8 mouse cellular contexts compared by ENCODE assay signal in genomic region chr19:3323201-3323621, GRCm38 (mm10). TPM values are rescaled to one million over a fixed set of nuclear protein-coding genes. Genes with fewer than 3 reads are reported as not detected.
A peak's percentile ranks its signal among the peaks of the same experiment; 100 is the strongest.
DNase-seq lines count a peak whose midpoint lies in the region; ATAC-seq and TF ChIP-seq lines count a peak whose summit lies in the region.

No protein-coding gene starts in this region.

- WGBS in heart, embryonic 11.5 days (ENCODE audit: insufficient replicate concordance) = under 1% methylated on average over 47 of the region's 47 CpGs
- under 1% methylated on average over 47 of the region's 47 CpGs for WGBS in kidney, embryonic 15.5 days
- under 1% methylated on average over 47 of the region's 47 CpGs for WGBS in liver, embryonic 15.5 days (ENCODE audit: insufficient replicate concordance)
- WGBS in stomach, postnatal 0 days = 1% methylated on average over 46 of the region's 47 CpGs

- peak overlapping the region; percentile 77 for H3K9ac ChIP-seq in heart, embryonic 11.5 days (ENCODE audit: low read depth, low read length)
- peak overlapping the region; percentile 58 for H3K9ac ChIP-seq in kidney, embryonic 15.5 days
- H3K9ac ChIP-seq in liver, embryonic 15.5 days = peak overlapping the region; percentile 62
- H3K9ac ChIP-seq in stomach, postnatal 0 days (ENCODE audit: low read length) = peak overlapping the region; percentile 83

- H3K27ac ChIP-seq in heart, embryonic 11.5 days (ENCODE audit: low read depth, low read length) = peak overlapping the region; percentile 41; the same call in 1 of the 2 replicates
- peak overlapping the region; percentile 96 for H3K27ac ChIP-seq in kidney, embryonic 15.5 days
- H3K27ac ChIP-seq in liver, embryonic 15.5 days (replicated peaks) = peak overlapping the region; percentile 82
- peak overlapping the region; percentile 96 for H3K27ac ChIP-seq in stomach, postnatal 0 days (replicated peaks)

- peak overlapping the region; percentile 96 for H3K4me2 ChIP-seq in heart, embryonic 11.5 days
- peak overlapping the region; percentile 98 for H3K4me2 ChIP-seq in kidney, embryonic 15.5 days
- H3K4me2 ChIP-seq in liver, embryonic 15.5 days = peak overlapping the region; percentile 95
- H3K4me2 ChIP-seq in stomach, postnatal 0 days (replicated peaks; ENCODE audit: low read depth) = peak overlapping the region; percentile 97

- ATAC-seq in erythroblast, adult 5-6 weeks (replicated peaks; ENCODE audit: low FRiP score, poor library complexity, severe bottlenecking) = peak; percentile 77
- ATAC-seq in heart, embryonic 11.5 days (replicated peaks; ENCODE audit: insufficient number of reproducible peaks, low FRiP score, low TSS enrichment) = peak; percentile 87
- ATAC-seq in kidney, embryonic 15.5 days (replicated peaks; ENCODE audit: low FRiP score) = peak; percentile 87
- ATAC-seq in liver, embryonic 15.5 days (ENCODE audit: insufficient read depth) = peak; percentile 86
- peak; percentile 80 for ATAC-seq in stomach, postnatal 0 days (ENCODE audit: low FRiP score, low TSS enrichment)

- no peak for TF ChIP-seq EP300 in stomach, postnatal 0 days (optimal IDR thresholded peaks at IDR 0.05)

- no peaks in the 10 kb centered on the region for H3K27me3 ChIP-seq in heart, embryonic 11.5 days (ENCODE audit: control insufficient read depth, insufficient read depth, low read length)
- 0 out of 2 replicates have a peak, but pooled peaks cover 3% of the 10 kb centered on the region for H3K27me3 ChIP-seq in kidney, embryonic 15.5 days
- H3K27me3 ChIP-seq in liver, embryonic 15.5 days = no peaks in the 10 kb centered on the region
- no peaks in the 10 kb centered on the region for H3K27me3 ChIP-seq in stomach, postnatal 0 days (ENCODE audit: control insufficient read depth, insufficient read depth, low read length)

- H3K4me3 ChIP-seq in heart, embryonic 11.5 days (ENCODE audit: low read depth, low read length) = peak overlapping the region; percentile 68
- H3K4me3 ChIP-seq in kidney, embryonic 15.5 days (replicated peaks) = peak overlapping the region; percentile 68
- H3K4me3 ChIP-seq in liver, embryonic 15.5 days (replicated peaks) = peak overlapping the region; percentile 63
- H3K4me3 ChIP-seq in stomach, postnatal 0 days (ENCODE audit: low read depth, low read length) = peak overlapping the region; percentile 74

- peak; percentile 86 for DNase-seq in CD4-positive, CD25-positive, alpha-beta regulatory T cell, adult 2 months (ENCODE audit: low read depth, low spot score)
- peak; percentile 84 for DNase-seq in brain, embryonic 14.5 days (ENCODE audit: low read depth)
- peak; percentile 84 for DNase-seq in neural tube, embryonic 10.5 days (ENCODE audit: extremely low spot score, low spot score)
- DNase-seq in stomach, postnatal 0 days (ENCODE audit: low spot score) = peak; percentile 96

- no peaks in the 10 kb centered on the region for H3K36me3 ChIP-seq in heart, embryonic 11.5 days (ENCODE audit: control insufficient read depth, insufficient read depth, low read length)
- no peaks in the 10 kb centered on the region for H3K36me3 ChIP-seq in kidney, embryonic 15.5 days
- no peaks in the 10 kb centered on the region for H3K36me3 ChIP-seq in liver, embryonic 15.5 days (replicated peaks)
- H3K36me3 ChIP-seq in stomach, postnatal 0 days (ENCODE audit: control insufficient read depth, insufficient read depth, low read length) = no peaks in the 10 kb centered on the region

- TF ChIP-seq POLR2A in brain, embryonic 14.5 days (IDR thresholded peaks at IDR 0.05; ENCODE audit: borderline replicate concordance, extremely low read depth, insufficient read depth, insufficient read length, poor library complexity, severe bottlenecking) = peak; percentile 36; the same call in 1 of the 2 replicates

- TF ChIP-seq CTCF in brain, embryonic 14.5 days (IDR thresholded peaks at IDR 0.05; ENCODE audit: borderline replicate concordance, extremely low read depth, insufficient read depth, insufficient read length) = no peak
- no peak for TF ChIP-seq CTCF in stomach, postnatal 0 days (IDR thresholded peaks at IDR 0.05; ENCODE audit: low read depth)

- H3K4me1 ChIP-seq in heart, embryonic 11.5 days (ENCODE audit: control insufficient read depth, insufficient read depth, low read length) = peaks cover 18% of the 10 kb centered on the region
- H3K4me1 ChIP-seq in kidney, embryonic 15.5 days = peaks cover 50% of the 10 kb centered on the region
- peaks cover 77% of the 10 kb centered on the region for H3K4me1 ChIP-seq in liver, embryonic 15.5 days (replicated peaks)
- H3K4me1 ChIP-seq in stomach, postnatal 0 days (replicated peaks; ENCODE audit: control insufficient read depth, insufficient read depth) = peaks cover 13% of the 10 kb centered on the region

- no peaks in the 10 kb centered on the region for H3K9me3 ChIP-seq in heart, embryonic 11.5 days (replicated peaks; ENCODE audit: control insufficient read depth, low read length)
- no peaks in the 10 kb centered on the region; the same call in 1 of the 2 replicates for H3K9me3 ChIP-seq in kidney, embryonic 15.5 days (replicated peaks)
- H3K9me3 ChIP-seq in liver, embryonic 15.5 days (replicated peaks) = no peaks in the 10 kb centered on the region
- H3K9me3 ChIP-seq in stomach, postnatal 0 days (ENCODE audit: control insufficient read depth, low read length) = no peaks in the 10 kb centered on the region

RNA-seq across cellular contexts. Expression of gene Cpt1a, which starts 1.1 kb away (rescaled TPM):
- 18.4 and 23.1 TPM in 2 replicates for polyA plus RNA-seq in brain, embryonic 14.5 days (2012; rRNA removed)
- 11.0 and 15.0 TPM in 2 replicates for total RNA-seq in erythroblast, adult 5-6 weeks (2015; ENCODE audit: low replicate concordance)
- total RNA-seq in erythroblast, adult 5-6 weeks (2017; ENCODE audit: low replicate concordance) = 11.4 and 19.5 TPM in 2 replicates
- polyA plus RNA-seq in heart, embryonic 11.5 days (2014; fragmentation: Nextera tagmentation; extraction: Ambion mirVana) = 14.3 and 17.2 TPM in 2 replicates
- polyA plus RNA-seq in kidney, embryonic 15.5 days (2015; fragmentation: Nextera tagmentation; extraction: Ambion mirVana) = 25.9 and 33.4 TPM in 2 replicates
- polyA plus RNA-seq in liver, embryonic 15.5 days (2015; fragmentation: Nextera tagmentation; extraction: Ambion mirVana) = 5.8 and 6.8 TPM in 2 replicates
- 59.5 and 62.0 TPM in 2 replicates for polyA plus RNA-seq in stomach, postnatal 0 days (2015; fragmentation: Nextera tagmentation; extraction: Ambion mirVana)

RNA-seq across cellular contexts. Expression of gene Ighmbp2, which starts 40.4 kb away (rescaled TPM):
- polyA plus RNA-seq in brain, embryonic 14.5 days (2012; rRNA removed) = 8.8 and 11.4 TPM in 2 replicates
- total RNA-seq in erythroblast, adult 5-6 weeks (2015; ENCODE audit: low replicate concordance) = 0.63 TPM in 1 of 2 replicates, not detected in the other
- total RNA-seq in erythroblast, adult 5-6 weeks (2017; ENCODE audit: low replicate concordance) = 0.70 and 2.2 TPM in 2 replicates
- 4.1 and 4.6 TPM in 2 replicates for polyA plus RNA-seq in heart, embryonic 11.5 days (2014; fragmentation: Nextera tagmentation; extraction: Ambion mirVana)
- 9.5 and 9.6 TPM in 2 replicates for polyA plus RNA-seq in kidney, embryonic 15.5 days (2015; fragmentation: Nextera tagmentation; extraction: Ambion mirVana)
- polyA plus RNA-seq in liver, embryonic 15.5 days (2015; fragmentation: Nextera tagmentation; extraction: Ambion mirVana) = 2.4 and 2.5 TPM in 2 replicates
- 3.9 and 4.0 TPM in 2 replicates for polyA plus RNA-seq in stomach, postnatal 0 days (2015; fragmentation: Nextera tagmentation; extraction: Ambion mirVana)

RNA-seq across cellular contexts. Expression of gene Mrpl21, which starts 40.5 kb away (rescaled TPM):
- polyA plus RNA-seq in brain, embryonic 14.5 days (2012; rRNA removed) = 56.2 and 67.8 TPM in 2 replicates
- 10.0 and 13.1 TPM in 2 replicates for total RNA-seq in erythroblast, adult 5-6 weeks (2015; ENCODE audit: low replicate concordance)
- total RNA-seq in erythroblast, adult 5-6 weeks (2017; ENCODE audit: low replicate concordance) = 7.2 and 18.3 TPM in 2 replicates
- polyA plus RNA-seq in heart, embryonic 11.5 days (2014; fragmentation: Nextera tagmentation; extraction: Ambion mirVana) = 110 and 117 TPM in 2 replicates
- polyA plus RNA-seq in kidney, embryonic 15.5 days (2015; fragmentation: Nextera tagmentation; extraction: Ambion mirVana) = 126 and 129 TPM in 2 replicates
- polyA plus RNA-seq in liver, embryonic 15.5 days (2015; fragmentation: Nextera tagmentation; extraction: Ambion mirVana) = 47.8 and 52.7 TPM in 2 replicates
- polyA plus RNA-seq in stomach, postnatal 0 days (2015; fragmentation: Nextera tagmentation; extraction: Ambion mirVana) = 81.6 and 87.2 TPM in 2 replicates

Comparison
In these comparisons a context has a peak if more than half of its experiments do, and no peak if none do; other contexts are left out.
1. Peak in every context shown above with its lines: DNase-seq, ATAC-seq, H3K4me3 ChIP-seq and H3K27ac ChIP-seq.
2. H3K27ac ChIP-seq: peak in every context shown above with its lines; median percentile 96 in kidney, embryonic 15.5 days; 96 in stomach, postnatal 0 days; 82 in liver, embryonic 15.5 days; 41 in heart, embryonic 11.5 days.